Mouse (Mus musculus) forebrain, embryonic 13.5 days (tissue): ENCODE measurements around the gene Opn3. TPM values are rescaled to one million over a fixed set of nuclear protein-coding genes. Genes with fewer than 3 reads are reported as not detected.

ENCODE experiments used
- ATAC-seq: fragments of 200-750 bp; cut with Nextera tagmentation; 2 replicates; pipeline ENCODE4 v1.8.0; 2017
- H3K27ac ChIP-seq: fragments of 300-500 bp; sonication (generic); 2 replicates; pipeline ENCODE4 v1.5.1; 2015; ENCODE audit warnings: inconsistent platforms, mild to moderate bottlenecking, moderate library complexity
- H3K27me3 ChIP-seq: fragments of 300-500 bp; sonication (generic); 2 replicates; pipeline ENCODE4 v1.6.1; 2015; ENCODE audit warnings: mild to moderate bottlenecking, inconsistent platforms
- H3K36me3 ChIP-seq: fragments of 300-500 bp; sonication (generic); 2 replicates; pipeline ENCODE4 v1.6.1; 2015; ENCODE audit warnings: mild to moderate bottlenecking, inconsistent platforms; ENCODE audit not compliant: poor library complexity, severe bottlenecking
- H3K4me1 ChIP-seq: fragments of 300-500 bp; sonication (generic); 2 replicates; pipeline ENCODE4 v1.6.1; 2015; ENCODE audit warnings: inconsistent platforms
- H3K4me2 ChIP-seq: fragments of 300-500 bp; sonication (generic); 2 replicates; pipeline ENCODE4 v1.6.1; 2015; ENCODE audit warnings: inconsistent platforms, mild to moderate bottlenecking, moderate library complexity
- H3K4me3 ChIP-seq: fragments of 300-500 bp; sonication (generic); 2 replicates; pipeline ENCODE4 v1.5.1; 2015; ENCODE audit warnings: mild to moderate bottlenecking, inconsistent platforms
- H3K9ac ChIP-seq: fragments of 300-500 bp; sonication (generic); 2 replicates; pipeline ENCODE4 v1.6.1; 2015; ENCODE audit warnings: mild to moderate bottlenecking, inconsistent platforms
- H3K9me3 ChIP-seq: fragments of 300-500 bp; sonication (generic); replicated peaks from 2 replicates; pipeline ENCODE4 v1.6.1; 2016; ENCODE audit warnings: inconsistent platforms
- WGBS: fragments of 180-500 bp; shearing (Covaris S2); methylation state at CpG from one replicate; pipeline ENCODE4 v1.1.7; 2015; 5-methylcytosine and 5-hydroxymethylcytosine counted together
- polyA plus RNA-seq: library from polyadenylated mRNA; unstranded; fragments of >200 nt; fragmentation: Nextera tagmentation; extraction: Ambion mirVana; gene quantifications from 2 replicates; pipeline ENCODE4 v1.2.1, GENCODE M21; 2015

The Opn3 gene
- polyA plus RNA-seq, 1 experiment from 2014 or later = 4.8 TPM

- no peak overlapping the region for H3K9ac ChIP-seq
- WGBS = 81% methylated on average over 5 of the region's 5 CpGs
- no peak overlapping the region for H3K27ac ChIP-seq
- H3K4me1 ChIP-seq = no peaks in the 10 kb centered on the region
- H3K4me2 ChIP-seq = no peak overlapping the region
- no peaks in the 10 kb centered on the region for H3K36me3 ChIP-seq
- no peak overlapping the region for H3K4me3 ChIP-seq
- no peak for ATAC-seq
- H3K27me3 ChIP-seq = no peaks in the 10 kb centered on the region
- H3K9me3 ChIP-seq = no peaks in the 10 kb centered on the region
Measured at GRCm38 (mm10) chr1:175643496-175644265, 48.9 kb downstream of the Opn3 start.

DNA sequence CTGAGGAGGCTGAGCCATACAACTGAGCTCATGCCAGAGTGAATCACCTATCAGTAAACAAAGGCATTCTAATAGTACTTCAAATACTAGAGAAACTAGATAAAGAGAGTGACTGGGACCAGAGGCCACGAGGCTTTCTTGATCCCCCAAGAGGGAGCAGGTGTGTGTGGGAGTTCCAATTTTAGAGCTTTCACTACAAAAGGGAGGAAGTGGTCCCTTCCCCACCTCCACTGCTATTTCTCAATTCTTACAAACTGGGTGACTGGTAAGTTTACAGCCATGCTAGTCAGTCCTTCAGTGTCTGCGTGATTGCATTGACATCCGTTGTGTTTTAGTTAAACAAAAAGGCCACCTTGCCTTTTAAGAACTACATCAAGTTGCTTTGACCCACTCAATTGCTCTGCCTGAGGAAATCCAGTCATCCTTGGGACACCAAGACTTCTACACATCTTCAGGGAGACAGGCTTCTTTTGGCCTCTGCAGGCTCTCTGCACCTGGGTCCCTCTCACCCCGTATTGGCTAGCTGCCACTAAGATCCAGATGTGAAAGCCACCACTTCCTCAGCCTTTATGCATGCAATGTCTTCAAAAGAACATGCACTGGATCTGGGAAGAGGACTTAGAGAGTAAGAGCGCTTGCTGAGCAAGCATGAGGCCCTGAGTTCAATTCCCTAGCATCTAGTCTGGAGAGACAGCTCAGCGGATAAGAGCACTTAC lies 52.0 kb downstream of the Opn3 start:
- Histone ChIP-seq H3K36me3 (no peaks in the 10 kb centered on the region), H3K27ac (no peak overlapping the region), H3K4me1 (no peaks in the 10 kb centered on the region), H3K9me3 (no peaks in the 10 kb centered on the region), H3K4me3 (no peak overlapping the region), H3K27me3 (no peaks in the 10 kb centered on the region), H3K4me2 (no peak overlapping the region), H3K9ac (no peak overlapping the region)
- 88% methylated on average over 6 of the region's 6 CpGs for WGBS
- ATAC-seq = no peak

- Histone ChIP-seq H3K4me3 (no peak overlapping the region), H3K9me3 (no peaks in the 10 kb centered on the region), H3K27me3 (no peaks in the 10 kb centered on the region), H3K27ac (no peak overlapping the region), H3K4me2 (no peak overlapping the region), H3K4me1 (no peaks in the 10 kb centered on the region), H3K9ac (no peak overlapping the region), H3K36me3 (no peaks in the 10 kb centered on the region)
- WGBS = 83% methylated on average over 7 of the region's 7 CpGs
- ATAC-seq = no peak
Measured at GRCm38 (mm10) chr1:175639072-175639471, 53.5 kb downstream of the Opn3 start.

GRCm38 (mm10) chr1:175637677-175638076 lies 54.9 kb downstream of the Opn3 start:
- 74% methylated on average over 7 of the region's 7 CpGs for WGBS
- Histone ChIP-seq H3K4me1 (no peaks in the 10 kb centered on the region), H3K9me3 (no peaks in the 10 kb centered on the region), H3K4me3 (no peak overlapping the region), H3K27me3 (no peaks in the 10 kb centered on the region), H3K4me2 (no peak overlapping the region), H3K27ac (no peak overlapping the region), H3K36me3 (no peaks in the 10 kb centered on the region), H3K9ac (no peak overlapping the region)
- no peak for ATAC-seq

- Histone ChIP-seq H3K27ac (no peak overlapping the region), H3K4me1 (no peaks in the 10 kb centered on the region), H3K4me2 (no peak overlapping the region), H3K36me3 (no peaks in the 10 kb centered on the region), H3K4me3 (no peak overlapping the region), H3K9me3 (no peaks in the 10 kb centered on the region), H3K27me3 (no peaks in the 10 kb centered on the region), H3K9ac (no peak overlapping the region)
- WGBS = 98% methylated on average over 14 of the region's 14 CpGs
- ATAC-seq = no peak
Measured at GRCm38 (mm10) chr1:175632470-175632869, 60.1 kb downstream of the Opn3 start.

DNA sequence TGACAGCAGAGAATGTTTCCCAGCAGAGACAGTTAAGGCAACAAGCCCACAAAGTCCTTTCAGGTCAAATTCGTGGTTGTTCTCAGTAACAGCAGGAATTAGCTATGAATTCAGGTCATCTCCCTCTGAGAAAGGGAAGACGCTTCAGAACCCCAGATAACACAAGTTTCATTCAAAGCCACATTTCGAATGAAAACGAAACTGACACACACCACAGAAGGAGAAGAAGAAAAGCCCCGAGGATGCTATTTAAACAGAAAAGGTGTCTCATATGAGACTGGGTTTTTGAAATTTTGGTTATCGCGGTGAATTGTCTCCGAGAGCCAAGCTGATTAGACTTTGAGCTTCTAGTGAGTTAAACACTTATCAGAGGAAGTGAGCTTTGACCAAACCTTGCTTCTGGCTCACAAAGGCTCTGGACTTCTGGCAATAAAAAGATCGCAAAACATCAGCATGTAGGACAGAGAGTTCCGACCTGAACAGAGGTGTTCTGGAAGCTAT lies 60.8 kb downstream of the Opn3 start:
- Histone ChIP-seq H3K27ac (no peak overlapping the region), H3K27me3 (no peaks in the 10 kb centered on the region), H3K9ac (no peak overlapping the region), H3K4me1 (no peaks in the 10 kb centered on the region), H3K4me2 (no peak overlapping the region), H3K9me3 (no peaks in the 10 kb centered on the region), H3K4me3 (no peak overlapping the region), H3K36me3 (no peaks in the 10 kb centered on the region)
- WGBS = 83% methylated on average over 10 of the region's 10 CpGs
- no peak for ATAC-seq

DNA sequence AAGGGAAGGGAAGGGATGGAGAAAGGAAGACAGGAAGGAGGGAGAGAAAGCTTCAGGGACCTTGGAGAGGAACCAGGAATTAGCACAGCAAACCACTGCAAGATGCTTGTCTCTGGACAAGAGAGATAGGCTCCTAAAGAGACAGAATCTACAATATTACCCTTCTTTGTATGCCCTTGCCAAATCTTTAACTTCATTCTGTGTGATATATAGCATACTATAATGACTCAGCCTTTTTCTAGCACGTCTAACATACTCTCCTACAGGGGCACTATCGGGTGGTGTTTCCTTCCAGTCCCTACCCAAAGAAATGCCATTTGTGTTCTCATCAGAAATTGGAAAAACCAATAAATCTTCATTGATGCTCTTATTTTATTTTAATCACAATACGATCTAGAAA lies 61.5 kb downstream of the Opn3 start:
- no peaks in the 10 kb centered on the region for H3K9me3 ChIP-seq
- H3K9ac ChIP-seq = no peak overlapping the region
- 86% methylated on average over 3 of the region's 3 CpGs for WGBS
- no peak overlapping the region for H3K27ac ChIP-seq
- H3K4me3 ChIP-seq = no peak overlapping the region
- ATAC-seq = no peak
- H3K36me3 ChIP-seq = no peaks in the 10 kb centered on the region
- H3K27me3 ChIP-seq = no peaks in the 10 kb centered on the region
- H3K4me2 ChIP-seq = no peak overlapping the region
- H3K4me1 ChIP-seq = no peaks in the 10 kb centered on the region

- ATAC-seq = no peak
- H3K4me1 ChIP-seq = no peaks in the 10 kb centered on the region
- WGBS = 90% methylated on average over 5 of the region's 5 CpGs
Measured at GRCm38 (mm10) chr1:175630345-175630744, 62.2 kb downstream of the Opn3 start.

GRCm38 (mm10) chr1:175629248-175629647 lies 63.3 kb downstream of the Opn3 start:
- H3K27ac ChIP-seq = no peak overlapping the region
- H3K4me2 ChIP-seq = no peak overlapping the region
- H3K4me3 ChIP-seq = no peak overlapping the region
- no peaks in the 10 kb centered on the region for H3K27me3 ChIP-seq
- no peak for ATAC-seq
- H3K36me3 ChIP-seq = no peaks in the 10 kb centered on the region
- no peaks in the 10 kb centered on the region for H3K9me3 ChIP-seq
- H3K4me1 ChIP-seq = peaks cover 5% of the 10 kb centered on the region
- WGBS = 91% methylated on average over 6 of the region's 6 CpGs
- no peak overlapping the region for H3K9ac ChIP-seq

More at GRCm38 (mm10) chr1:175630345-175630744, 62.2 kb downstream of the Opn3 start:
- H3K9ac ChIP-seq = no peak overlapping the region
- no peaks in the 10 kb centered on the region for H3K27me3 ChIP-seq
- no peak overlapping the region for H3K4me2 ChIP-seq
- no peaks in the 10 kb centered on the region for H3K9me3 ChIP-seq
- no peaks in the 10 kb centered on the region for H3K36me3 ChIP-seq
- H3K4me3 ChIP-seq = no peak overlapping the region
- H3K27ac ChIP-seq = no peak overlapping the region

GRCm38 (mm10) chr1:175625990-175626692 lies 66.4 kb downstream of the Opn3 start:
- no peak overlapping the region; the same call in 1 of the 2 replicates for H3K9ac ChIP-seq
- ATAC-seq = peak; percentile 41
- no peaks in the 10 kb centered on the region for H3K36me3 ChIP-seq
- H3K9me3 ChIP-seq = no peaks in the 10 kb centered on the region
- 96% methylated on average over 1 of the region's 1 CpGs for WGBS
- peak overlapping the region; percentile 53 for H3K4me2 ChIP-seq
- peaks cover 9% of the 10 kb centered on the region for H3K4me1 ChIP-seq
- peak overlapping the region; percentile 22; the same call in 1 of the 2 replicates for H3K27ac ChIP-seq
- H3K4me3 ChIP-seq = peak overlapping the region; percentile 91
- H3K27me3 ChIP-seq = no peaks in the 10 kb centered on the region

GRCm38 (mm10) chr1:175625257-175625879 lies 67.2 kb downstream of the Opn3 start, which contains the start of gene Fh1:
Gene Fh1, minus strand, starts transcription at chr1:175625635.
- Histone ChIP-seq H3K4me1 (peaks cover 9% of the 10 kb centered on the region), H3K4me2 (peak within 1 kb of the TSS; percentile 90), H3K4me3 (peak within 1 kb of the TSS; percentile 91), H3K36me3 (no peaks in the 10 kb centered on the region), H3K9me3 (no peaks in the 10 kb centered on the region), H3K27ac (peak within 1 kb of the TSS; percentile 70), H3K27me3 (no peaks in the 10 kb centered on the region), H3K9ac (peak within 1 kb of the TSS; percentile 97)
- ATAC-seq = peak; percentile 100
- WGBS = under 1% methylated on average over 58 of the region's 58 CpGs
